Mouse (Mus musculus) right cerebral cortex, postnatal 14 days (tissue): Measurements from ENCODE around the gene Csf1.
A peak's percentile ranks its signal among the peaks of the same experiment; 100 is the strongest.

Source experiments
- DNase-seq: peaks from one replicate; pipeline ENCODE4 v3.0.0; 2022

Csf1 gene

GRCm38 (mm10) chr3:107700625-107701024 lies 59.6 kb downstream of the Csf1 start:
- DNase-seq = no peak

GRCm38 (mm10) chr3:107696910-107697309 lies 63.4 kb downstream of the Csf1 start:
- DNase-seq = no peak

DNA sequence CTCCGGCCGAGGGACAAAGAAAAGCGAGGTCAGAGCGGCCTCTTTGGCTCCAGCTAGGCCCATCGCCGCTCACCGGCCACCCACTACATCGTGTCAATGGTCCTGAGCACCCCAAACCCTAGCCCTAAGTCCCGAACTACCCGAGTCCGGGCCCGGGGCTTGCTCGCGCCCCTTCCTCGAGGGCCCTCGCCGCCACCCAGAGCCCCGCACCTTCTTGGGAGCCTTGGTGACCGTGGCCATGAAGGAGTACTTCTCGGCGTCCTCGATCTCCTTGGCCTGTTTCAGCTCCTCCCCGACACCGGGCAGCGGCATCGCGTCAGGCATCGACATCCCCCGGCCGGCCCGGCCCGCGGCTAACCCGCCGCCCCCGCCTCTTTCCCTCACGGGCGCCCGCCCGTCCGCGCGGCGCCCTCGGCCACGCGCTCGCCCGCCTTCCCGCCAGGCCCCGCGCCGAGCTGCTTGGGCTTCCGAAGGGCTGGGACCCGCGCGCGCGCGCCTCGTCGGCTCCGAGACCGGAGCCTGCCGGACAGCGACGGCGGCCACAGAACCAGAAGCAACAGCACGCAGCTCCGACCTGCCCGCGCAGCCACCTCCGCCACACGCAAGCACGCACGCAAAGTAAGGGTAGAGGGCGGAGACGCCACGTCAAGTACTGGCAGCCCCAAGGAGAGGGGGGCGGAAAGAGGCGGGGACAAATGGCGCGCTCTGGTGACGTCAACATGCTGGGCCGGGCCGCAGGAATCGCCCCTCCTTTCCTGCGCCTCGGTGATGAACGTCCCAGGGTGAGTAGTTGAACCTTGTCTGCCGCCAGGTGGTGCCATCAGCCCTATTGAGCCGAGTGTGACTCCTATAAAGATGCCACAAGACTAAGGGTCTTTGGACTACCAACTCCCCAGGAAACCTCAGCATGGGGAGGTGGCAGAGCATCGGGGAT lies 64.1 kb downstream of the Csf1 start, which contains the start of gene Ahcyl1:
Gene Ahcyl1 (minus strand): TSS at position 613 of the 934 bp plus-strand sequence.
- peak; percentile 99 for DNase-seq

DNA sequence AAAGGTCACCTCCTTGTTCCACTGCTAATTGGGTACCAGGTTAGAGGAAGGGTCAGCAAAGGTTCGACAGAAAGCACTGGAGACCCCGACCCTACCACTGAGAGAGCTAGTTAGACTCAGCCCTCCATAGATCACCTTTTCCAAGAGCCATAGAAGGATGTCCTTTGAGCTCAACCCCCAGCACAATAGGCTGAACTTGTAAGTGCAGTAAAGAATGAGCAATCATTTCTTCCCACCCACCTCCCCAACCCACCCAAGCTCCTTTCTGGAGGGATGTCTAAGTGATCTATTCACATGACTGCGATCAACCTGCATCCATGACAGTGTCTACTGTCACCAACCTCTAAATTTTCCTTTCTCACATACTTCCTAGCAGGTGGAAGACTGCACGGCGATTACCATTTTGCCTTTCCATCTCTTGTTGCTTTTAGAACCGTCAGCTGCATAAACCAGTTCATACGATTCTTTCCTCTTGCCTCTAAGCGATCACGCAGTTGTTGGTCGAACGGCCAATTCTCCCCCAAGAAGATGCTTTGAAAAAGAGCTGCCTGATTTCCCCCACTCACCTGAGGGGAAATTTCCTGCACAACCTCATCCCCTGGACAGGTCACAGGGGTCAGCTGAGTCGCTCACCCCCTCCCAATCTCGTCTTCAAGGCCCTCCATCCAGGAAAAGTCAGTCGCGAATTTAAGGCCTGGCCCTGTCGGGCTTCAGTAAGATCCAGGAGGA lies 64.9 kb downstream of the Csf1 start:
- DNase-seq = no peak

- DNase-seq = no peak
These were observed 65.9 kb downstream of the Csf1 start for GRCm38 (mm10) chr3:107694256-107694900.
